Mouse (Mus musculus) frontal cortex, adult (tissue): ENCODE results near the gene Gdpd3.
A peak's percentile ranks its signal among the peaks of the same experiment; 100 is the strongest.
"Not testable (repeated sequence)": the region's sequence is repeated elsewhere in the genome, so short reads cannot be mapped to it uniquely, and the experiment has no call there.

Source experiments
- ATAC-seq: cut with Nextera tagmentation; 2 replicates; pipeline ENCODE4 v1.9.2; 2017; ENCODE audit warnings: mild to moderate bottlenecking, moderate library complexity, mixed read lengths; ENCODE audit not compliant: low TSS enrichment

Gdpd3 gene

DNA sequence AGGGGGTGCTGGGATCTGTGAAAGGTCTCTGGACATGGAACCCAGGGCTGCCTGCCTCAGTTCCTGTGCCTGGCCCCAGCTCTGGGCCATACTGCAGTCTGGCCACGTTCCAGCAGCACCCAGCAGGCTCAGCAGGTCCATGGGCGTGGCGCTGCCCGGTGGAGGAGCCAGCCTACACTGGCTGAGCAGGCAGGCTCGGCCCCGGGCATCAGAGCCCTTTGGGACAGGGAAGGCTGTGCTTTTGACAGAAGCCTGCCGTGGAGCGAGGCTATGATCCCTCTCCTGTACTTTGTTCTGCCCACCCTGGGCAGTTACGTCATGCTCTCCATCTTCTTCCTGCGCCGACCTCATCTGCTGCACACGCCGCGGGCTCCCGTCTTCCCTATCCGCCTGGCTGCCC, at the start of gene Gdpd3:
Gene Gdpd3 (plus strand): TSS at position 134 of the 400 bp plus-strand sequence.
- ATAC-seq = no peak

DNA sequence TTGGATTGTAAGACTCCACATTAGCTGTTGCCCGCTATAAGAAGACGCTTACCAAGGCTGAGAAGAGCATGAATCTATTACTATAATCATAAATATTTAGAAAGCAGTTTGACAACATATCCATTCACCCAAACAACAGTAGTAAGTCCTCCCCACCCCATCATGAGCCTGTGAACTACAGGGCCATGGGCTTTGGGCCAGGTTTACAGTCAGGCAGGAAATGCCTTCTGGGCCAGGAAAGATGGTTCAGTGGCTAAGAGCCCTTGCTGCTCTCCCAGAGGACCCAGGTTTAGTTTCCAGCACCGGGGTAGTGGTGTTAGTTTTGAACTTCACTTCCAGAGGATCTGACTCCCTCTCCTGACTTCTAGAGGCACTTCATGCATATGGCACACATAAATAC, 48.6 kb upstream of the Gdpd3 start:
- no peak for ATAC-seq

DNA sequence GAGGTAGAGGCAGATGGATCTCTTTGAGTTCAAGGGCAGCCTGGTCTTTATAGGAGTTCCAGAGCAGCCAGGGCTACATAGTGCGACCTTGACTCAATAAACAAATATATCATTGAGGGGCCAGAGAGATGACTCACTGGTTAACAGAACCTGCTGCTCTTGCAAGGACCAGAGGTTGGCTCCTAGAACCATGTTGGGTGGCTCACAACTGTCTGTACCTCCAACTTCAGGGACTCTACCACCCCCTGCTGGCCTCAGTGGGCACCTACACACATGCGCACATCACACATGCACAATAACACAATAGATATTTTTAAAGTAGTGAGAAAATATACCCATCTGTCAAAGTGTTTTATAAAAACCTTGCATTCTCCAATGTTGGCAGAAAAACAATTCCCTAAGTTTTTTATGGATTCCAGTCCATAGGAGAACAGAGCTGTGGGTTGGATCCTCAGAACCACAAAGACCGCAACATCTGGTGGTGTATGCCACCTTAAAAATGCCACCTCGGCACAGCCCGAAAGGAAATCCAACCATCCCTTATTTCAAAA, 47.3 kb upstream of the Gdpd3 start:
- peak; percentile 57 for ATAC-seq

DNA sequence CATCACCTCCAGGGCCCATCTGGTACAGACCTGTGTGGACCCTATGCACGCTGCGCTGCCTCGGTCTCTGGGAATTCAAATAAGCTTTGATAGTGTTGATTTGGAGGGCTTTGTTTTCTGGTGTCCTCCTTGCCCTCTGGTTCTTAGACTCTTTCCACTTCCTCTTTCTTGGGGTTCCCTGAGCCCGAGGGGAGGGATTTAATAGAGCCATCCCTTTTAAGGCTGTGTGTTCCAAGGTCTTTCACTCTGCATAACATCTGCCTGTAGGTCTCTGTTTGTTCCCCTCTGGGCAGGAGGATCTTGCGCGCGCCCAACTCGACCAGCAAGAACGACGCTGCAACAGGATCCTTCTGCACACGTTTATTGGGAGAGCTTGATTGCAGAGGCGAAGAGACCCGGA, 44.5 kb upstream of the Gdpd3 start:
- ATAC-seq = no peak

DNA sequence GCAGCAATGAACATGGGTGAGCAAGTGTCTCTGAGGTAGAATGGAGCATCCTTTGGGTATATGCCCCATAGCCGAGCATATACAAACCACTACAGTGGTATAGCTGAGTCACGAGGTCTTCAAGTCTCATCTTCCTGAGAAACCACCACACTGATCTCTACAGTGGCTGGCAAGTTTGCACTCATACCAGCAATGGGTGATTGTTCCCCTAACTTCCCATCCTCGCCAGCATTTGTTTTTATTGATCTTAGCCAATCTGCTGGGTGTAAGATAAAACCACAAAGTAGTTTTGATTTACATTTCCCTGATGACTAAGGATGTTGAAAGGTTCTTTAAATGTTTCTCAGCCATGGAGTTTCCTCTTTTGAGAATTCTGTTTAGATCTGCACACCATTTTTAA, 41.1 kb upstream of the Gdpd3 start:
- ATAC-seq = no peak

DNA sequence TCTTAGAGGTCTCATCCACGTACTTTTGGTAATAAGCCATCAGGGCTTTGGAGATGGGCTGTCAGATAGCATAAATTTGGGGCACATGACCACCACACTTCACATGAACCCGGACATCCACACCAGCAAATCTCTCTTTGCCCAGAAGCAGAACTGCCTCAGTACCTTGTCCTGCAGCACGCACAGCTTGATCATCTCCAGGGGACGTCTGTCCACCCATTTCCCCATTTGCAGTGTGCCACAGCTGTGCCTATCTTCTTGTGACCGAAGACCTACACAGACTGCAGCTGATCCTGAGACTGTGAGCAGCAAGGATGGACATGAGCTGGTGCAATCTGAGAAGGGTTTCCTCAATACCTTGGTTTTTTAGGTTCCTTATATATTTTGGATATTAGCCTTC, 40.5 kb upstream of the Gdpd3 start:
- no peak for ATAC-seq

DNA sequence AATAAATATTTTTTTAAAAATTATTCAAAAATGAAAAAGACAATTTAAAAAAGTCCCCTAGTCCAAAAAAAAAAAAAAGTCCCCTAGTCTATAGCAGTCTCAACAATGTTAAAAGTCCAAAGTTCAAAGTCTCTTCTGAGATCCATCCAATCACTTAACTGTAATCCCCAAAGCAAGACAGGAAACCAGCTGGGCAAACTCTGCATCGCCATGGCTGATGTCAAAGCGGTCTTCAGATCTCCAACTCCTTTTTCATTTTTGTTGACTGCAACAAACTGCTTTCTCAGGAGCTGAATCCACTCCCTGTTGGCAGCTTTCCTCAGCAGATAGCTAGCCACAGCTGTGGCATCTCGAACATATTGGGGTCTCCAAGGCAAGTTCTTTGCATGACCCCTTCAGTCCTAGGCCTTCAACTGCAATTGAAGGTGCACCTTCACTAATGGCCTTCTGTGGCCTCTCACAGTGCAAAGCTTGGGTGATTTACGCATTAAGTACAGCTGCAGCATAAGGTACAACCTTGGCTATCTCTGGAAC, 35.8 kb upstream of the Gdpd3 start:
- ATAC-seq = not testable (repeated sequence)

DNA sequence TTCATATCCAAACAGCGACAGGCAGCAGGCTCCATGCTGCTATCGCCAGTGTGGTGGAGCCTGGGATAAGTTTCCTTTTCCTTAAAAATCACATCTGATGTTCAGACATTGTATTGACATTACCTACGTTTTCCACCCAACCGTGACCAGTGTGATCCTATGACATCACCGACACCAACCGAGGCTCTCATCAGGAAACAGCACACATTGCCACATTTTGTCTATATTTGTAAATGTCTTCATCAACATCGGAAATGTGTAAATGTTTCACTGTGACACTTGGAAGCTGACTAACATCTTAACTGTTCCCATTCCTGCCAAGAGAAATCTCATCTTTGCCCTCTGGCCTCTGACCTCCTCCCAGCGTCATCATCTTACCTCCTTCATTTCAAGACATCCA, 30.0 kb upstream of the Gdpd3 start:
- ATAC-seq = no peak

DNA sequence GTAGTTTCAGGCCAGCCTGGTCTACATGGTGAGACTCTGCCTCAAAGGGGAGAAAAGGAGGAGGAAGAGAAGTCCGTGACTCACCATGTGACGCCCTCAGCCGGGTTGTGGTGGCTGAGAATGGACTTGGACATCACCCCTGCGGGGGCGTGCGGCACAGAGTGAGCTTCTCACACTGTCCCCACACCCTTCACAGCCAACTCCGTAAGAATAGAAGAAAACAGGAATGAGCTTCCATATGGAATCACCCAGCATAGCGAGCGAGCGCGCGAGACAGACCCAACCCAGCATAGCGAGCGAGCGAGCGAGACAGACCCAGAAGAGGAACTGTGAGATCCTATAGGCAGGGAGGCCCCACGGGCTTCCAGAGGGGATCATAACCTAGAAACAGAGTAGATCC, 26.6 kb upstream of the Gdpd3 start:
- ATAC-seq = peak; percentile 93

DNA sequence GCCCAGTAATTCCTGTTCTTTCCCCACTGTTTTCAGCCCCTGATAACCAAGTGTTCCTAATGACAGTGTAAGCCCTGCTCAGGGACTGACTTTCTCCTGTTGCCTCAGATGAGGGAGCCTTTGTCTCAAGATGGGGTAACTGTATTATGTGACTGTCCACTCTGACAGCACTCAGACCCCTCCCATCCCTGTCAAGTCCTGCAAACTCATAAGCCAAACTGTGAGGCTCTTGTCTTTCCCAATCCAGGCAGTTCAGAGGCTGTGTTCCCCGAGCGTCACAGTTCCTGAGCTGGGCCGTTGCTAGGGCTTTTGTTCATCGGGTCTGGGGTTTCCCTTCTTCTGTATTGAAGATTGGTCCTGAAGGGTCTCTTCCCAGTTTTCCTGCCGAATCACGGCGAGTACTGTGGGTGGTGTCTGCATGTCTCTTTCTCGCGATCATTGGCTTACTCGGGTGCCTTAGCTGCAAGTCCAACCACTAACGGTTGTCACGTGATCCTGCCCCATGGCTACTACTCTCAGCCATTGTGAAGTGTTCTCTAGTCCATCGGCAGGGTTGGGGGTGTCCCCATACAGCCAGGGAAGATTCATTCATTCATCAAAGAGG, 25.9 kb upstream of the Gdpd3 start:
- ATAC-seq = no peak

DNA sequence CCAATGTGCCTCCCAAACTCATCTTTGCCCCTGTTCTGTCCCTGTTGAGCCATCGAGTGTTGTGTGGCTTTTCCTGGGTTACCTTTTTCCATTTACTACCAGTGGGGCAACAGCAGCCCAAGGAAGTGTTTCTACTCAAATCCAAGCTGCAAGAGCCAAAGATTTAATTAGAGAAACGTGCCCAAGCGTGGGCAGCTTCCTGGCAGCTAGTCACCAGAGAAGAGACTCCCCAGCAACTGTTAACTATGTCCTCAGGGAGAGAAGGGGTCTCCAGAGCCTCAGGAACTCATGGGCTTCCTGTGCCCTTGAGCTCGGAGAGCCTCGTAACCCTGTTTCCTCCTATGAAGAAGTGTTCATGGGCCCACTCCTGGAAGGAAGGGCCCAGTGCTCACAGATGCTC, 25.2 kb upstream of the Gdpd3 start:
- no peak for ATAC-seq

DNA sequence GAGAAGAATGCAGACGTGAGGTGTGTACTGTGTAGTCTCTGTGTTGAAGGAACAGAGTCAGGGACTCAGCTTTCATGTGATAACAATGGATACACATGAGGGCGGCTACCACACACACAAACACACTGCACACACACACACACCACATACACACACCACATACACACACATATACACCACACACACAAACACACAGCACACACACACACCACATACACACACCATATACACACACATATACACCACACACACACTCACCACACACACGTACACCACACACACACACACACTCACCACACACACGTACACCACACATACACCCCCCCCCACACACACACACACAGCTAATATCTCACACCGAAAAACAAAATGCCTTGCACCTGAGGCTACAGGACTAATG, 24.7 kb upstream of the Gdpd3 start:
- ATAC-seq = no peak

DNA sequence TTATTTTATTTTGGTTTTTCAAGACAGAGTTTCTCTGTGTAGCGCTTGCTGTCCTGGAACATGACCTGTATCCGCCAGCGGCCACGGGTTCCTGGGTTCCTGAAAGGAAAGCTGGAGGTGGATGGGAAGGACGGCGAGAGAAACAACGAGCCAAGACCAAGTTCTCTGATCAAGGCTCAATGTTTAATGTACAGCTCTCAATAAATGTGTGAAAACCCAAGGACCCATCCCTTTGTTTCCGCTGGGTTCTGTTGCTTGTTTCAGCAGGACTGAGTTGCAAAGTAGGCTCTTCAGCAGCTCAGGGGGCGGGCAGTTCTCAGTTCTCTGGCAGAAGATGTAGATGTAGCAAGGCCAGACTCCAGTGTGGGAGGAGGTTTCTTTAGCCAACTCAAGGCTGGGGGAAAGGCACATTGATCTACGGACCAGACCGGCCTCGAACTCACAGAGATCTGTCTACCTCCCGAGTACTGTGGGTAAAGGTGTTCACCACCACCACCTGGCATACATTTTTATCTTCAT, 24.1 kb upstream of the Gdpd3 start:
- ATAC-seq = no peak

DNA sequence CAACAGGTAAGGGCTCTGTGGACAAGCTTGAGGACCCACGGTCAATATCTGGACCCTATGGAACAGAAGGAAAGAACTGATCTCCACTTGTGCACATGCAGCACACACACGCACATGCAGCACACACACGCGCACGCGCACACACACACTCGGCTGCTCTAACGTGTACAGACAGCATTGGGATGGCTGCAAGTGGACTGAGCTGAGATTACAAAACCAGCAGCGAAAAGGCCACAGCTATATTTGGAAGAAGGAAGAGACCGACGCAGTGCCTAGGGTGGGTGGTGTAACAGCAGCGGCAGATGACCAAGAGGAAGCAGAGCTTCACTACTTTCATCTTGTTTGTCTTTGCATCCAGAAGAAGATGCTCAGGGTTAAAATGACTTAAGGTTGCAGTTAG, 20.1 kb upstream of the Gdpd3 start:
- ATAC-seq = peak; percentile 44; the same call in 1 of the 2 replicates

DNA sequence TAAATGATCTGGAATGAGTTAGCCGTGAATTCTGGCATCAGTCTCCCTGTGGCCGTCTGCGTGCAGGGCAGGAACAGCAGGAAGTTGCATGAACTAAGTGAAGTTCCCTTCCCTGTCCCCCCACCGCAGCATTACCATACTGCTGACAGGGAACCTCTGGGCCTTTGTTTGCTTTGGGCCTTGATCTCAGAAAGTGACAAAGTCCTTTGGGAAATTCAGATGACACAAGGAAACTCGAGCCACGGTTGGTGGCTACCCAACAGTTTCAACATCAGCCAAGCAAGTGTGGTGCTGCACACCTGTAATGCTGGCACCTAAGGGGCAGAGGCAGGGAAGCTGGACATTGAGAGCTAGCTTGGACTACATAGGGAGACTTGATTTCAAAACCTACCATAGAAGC, 19.3 kb upstream of the Gdpd3 start:
- ATAC-seq = no peak; the same call in 1 of the 2 replicates

DNA sequence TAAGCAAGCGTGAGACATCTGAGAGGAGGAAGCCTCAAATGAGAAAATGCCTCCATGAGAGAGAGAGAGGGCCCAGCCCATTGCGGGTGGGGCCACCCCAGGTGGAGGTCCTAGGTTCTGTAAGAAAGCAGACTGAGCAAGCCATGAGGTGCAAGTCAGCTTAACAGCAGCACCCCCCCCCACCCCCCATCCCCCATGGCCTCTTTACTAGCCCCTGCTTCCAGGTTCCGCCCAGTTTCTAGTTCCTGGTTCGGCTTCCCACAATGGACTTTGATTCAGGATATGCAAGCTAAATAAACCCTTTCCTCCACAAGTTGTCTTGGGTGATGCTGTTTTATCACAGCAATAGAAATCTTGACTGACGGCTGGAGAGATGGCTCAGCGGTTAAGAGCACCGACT, 17.3 kb upstream of the Gdpd3 start:
- no peak for ATAC-seq

DNA sequence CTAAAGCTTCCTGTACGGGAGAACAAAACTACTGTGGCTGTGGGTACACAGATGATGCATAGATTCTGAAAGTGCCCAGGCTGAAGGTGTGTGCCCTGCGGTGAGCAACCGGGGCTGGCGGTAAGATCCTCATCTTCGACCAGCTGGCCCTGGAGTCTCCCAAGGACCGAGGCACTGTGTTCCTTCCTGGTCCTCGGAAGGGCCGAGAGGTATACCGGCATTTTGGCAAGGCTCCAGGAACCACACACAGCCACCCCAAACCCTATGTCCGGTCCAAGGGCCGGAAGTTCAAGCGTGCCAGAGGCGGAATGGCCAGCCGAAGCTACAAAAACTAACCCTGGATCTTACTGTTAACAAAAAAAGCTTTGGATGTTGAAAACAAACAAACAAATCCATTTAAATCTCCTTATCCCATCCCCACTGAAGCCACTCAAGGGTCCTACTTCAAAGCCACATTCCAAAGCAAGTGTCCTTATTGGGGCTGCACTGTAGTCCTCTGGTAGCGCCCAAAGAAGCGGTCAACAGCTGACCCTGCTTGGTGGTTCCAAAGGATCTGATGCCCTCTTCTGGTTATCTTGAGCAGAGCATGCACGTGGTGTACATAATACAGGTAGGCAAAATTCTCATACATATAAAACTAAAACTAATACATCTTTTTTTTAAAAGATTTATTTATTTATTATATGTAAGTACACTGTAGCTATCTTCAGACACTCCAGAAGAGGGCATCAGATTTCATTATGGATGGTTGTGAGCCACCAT, 16.4 kb upstream of the Gdpd3 start:
- ATAC-seq = no peak

DNA sequence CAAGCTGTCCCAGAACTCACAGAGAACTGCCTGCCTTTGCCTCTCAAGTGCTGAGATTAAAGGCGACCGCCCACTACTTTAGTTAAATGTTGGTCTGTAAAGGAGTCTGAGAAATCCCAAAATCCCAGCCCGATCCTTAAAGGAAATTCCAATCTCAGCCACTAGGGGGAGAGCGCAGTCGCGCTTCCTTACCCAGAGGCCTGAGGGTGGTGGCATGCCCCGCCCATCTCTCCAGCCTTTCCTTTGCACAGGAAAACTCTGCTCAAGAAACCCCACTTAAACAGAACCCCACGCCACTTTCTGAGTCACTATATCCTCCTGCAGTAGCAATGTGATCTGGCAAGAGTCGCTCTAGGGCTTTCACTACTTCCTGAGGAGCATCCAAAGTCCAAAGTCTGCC, 11.3 kb upstream of the Gdpd3 start:
- ATAC-seq = peak; percentile 75

DNA sequence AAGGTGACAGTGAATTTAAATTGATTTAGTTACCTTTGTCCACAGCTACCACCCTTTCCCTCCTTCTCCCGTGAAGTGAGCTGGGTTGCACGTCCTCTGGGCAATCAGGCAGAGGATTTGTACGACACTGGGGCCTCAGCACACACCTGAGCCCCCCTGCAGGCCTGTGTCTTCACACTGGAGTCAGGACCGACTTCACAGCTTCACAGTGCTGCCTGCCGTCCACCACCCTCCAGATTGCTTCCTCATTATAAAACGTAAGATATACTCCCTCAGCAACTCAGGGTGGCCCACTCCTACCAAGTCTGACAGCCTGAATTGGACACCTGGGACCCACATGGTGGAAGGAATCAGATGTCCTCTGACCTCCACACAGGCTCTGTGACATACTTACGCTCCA, 7.6 kb upstream of the Gdpd3 start:
- no peak for ATAC-seq

DNA sequence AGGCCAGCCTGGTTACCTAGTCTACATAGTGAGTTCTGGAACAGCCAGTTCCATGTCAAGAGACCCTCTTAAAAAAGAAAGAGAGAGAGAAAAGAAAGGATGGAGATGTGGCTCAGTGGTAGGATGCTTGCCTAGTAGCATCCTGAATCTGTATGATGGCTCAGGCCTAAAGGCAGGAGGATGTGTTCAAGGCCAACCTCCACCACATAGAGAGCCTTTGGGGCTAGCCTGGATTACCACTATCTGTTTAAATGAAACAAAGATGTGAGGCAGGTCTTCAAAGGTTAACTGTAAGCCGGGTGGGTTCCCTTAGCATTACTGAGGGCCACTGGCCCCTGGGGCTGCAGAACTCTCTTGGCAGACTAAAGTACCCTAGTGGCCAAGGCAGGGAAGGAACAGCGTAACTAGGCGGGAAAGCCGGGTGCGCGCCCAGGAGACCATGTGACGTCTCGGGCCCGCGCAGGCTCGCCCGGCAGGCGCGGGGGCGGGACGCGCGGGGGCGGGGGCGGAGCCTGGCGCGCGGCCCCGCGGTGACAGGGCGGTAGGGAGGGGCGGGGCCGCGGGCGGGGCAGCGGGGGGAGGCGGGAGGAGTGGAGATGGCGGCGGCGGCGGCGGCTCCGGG, 7.0 kb upstream of the Gdpd3 start, which contains the start of gene Mapk3:
Gene Mapk3 (plus strand): TSS at position 552 of the 622 bp plus-strand sequence.
- 0 out of 2 replicates have a peak, but pooled peaks have one; percentile 26 for ATAC-seq

DNA sequence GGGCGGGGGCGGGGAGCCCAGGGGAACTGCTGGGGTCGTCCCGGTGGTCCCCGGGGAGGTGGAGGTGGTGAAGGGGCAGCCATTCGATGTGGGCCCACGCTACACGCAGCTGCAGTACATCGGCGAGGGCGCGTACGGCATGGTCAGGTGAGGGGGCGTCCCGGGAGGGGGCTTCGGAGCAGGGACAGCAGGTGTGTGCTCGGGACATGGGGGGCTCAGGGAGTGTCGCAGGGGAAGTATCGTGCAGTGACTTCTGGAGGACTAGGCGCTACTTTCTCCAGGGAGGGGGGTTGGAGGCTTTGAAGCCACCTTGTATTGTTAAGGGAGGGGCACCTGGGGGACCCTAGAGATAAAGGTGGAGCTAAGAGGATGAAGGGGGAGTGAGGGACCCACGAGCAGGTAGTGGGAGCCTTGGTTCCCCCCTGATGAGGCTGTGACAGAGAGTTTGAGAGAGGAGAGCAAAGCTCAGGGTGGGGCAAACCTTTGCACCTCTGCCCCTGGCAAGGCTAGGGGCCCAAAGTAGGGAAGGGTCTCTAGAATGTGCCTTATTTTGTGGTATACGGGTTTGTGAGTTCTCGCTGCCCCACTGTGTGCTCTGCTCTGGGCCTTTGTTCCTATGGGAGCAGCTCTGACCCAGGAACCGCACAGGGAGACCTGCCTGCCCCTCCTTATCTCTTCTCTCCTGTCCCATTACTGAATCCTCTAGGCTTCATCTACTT, 6.3 kb upstream of the Gdpd3 start:
- no peak for ATAC-seq

DNA sequence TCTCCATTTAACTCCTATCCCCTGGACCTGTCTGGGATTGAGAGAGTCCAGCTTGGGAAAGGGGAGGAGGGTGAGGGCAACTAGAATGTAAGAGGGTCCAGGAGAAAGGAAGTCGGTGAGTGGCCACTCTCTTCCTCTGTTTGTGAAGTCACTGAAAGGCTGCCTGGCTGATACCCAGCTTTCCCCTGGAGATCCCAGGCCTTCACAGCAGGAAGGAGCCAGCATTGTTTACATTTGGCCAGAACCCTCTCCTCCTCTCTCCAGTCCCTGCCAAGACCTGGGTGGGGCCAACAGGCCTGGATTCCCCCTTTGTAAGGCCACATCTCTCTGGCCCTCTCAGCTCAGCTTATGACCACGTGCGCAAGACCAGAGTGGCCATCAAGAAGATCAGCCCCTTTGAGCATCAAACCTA, 5.7 kb upstream of the Gdpd3 start:
- ATAC-seq = no peak
